Mouse (Mus musculus): ENCODE measurements at regions not wholly inside any gene's neighbourhood (a gene's known extent, or its start where the extent isn't known, plus 50 kb on each side); places are given as distances from the start of the nearest gene placed in this dataset.

GRCm38 (mm10) chr5:51764416-51764815, 196.9 kb upstream of the Ppargc1a start:
- H3K4me2 ChIP-seq (ENCODE audit: low read length) = no peak overlapping the region
- H3K4me3 ChIP-seq (replicated peaks; ENCODE audit: low read depth, low read length) = no peak overlapping the region
- no peak for DNase-seq
- no peak for ATAC-seq (ENCODE audit: low FRiP score, low TSS enrichment)
- H3K27me3 ChIP-seq (ENCODE audit: control insufficient read depth, insufficient read depth, low read length) = no peaks in the 10 kb centered on the region
- H3K27ac ChIP-seq (replicated peaks; ENCODE audit: low read depth, low read length) = no peak overlapping the region
- no peak overlapping the region for H3K9ac ChIP-seq (replicated peaks; ENCODE audit: low read length)
- H3K9me3 ChIP-seq (ENCODE audit: control insufficient read depth, low read length) = no peaks in the 10 kb centered on the region
- H3K4me1 ChIP-seq (ENCODE audit: control insufficient read depth, insufficient read depth, low read length) = no peaks in the 10 kb centered on the region
- 92% methylated on average over 7 of the region's 7 CpGs for WGBS
- H3K36me3 ChIP-seq (ENCODE audit: control insufficient read depth, insufficient read depth, low read length) = no peaks in the 10 kb centered on the region

DNA sequence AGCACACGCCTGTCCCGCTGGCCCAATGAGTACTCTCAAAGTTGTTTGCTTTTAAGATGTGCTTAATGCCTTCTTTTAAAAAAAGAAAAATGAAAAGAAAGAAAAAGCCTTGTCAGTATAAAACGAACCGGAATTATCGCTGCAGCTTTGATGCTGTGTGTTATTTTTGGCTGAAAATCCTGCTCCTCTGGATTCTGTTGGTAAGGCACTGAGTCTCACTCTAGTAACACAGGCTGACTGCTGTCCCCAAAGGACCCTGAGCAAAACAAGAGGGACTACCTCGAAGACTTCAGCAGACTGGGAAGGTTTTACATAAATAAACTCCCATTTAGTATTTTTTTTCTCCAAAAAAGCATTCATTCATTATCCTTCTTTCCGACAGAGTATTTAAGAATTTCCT, 196.1 kb upstream of the Ppargc1a start:
- no peak overlapping the region for H3K27ac ChIP-seq (replicated peaks; ENCODE audit: low read depth, low read length)
- no peaks in the 10 kb centered on the region for H3K36me3 ChIP-seq (ENCODE audit: control insufficient read depth, insufficient read depth, low read length)
- 61% methylated on average over 7 of the region's 7 CpGs for WGBS
- no peaks in the 10 kb centered on the region for H3K9me3 ChIP-seq (ENCODE audit: control insufficient read depth, low read length)
- H3K27me3 ChIP-seq (ENCODE audit: control insufficient read depth, insufficient read depth, low read length) = no peaks in the 10 kb centered on the region
- ATAC-seq (ENCODE audit: low FRiP score, low TSS enrichment) = no peak
- no peaks in the 10 kb centered on the region for H3K4me1 ChIP-seq (ENCODE audit: control insufficient read depth, insufficient read depth, low read length)
- no peak overlapping the region for H3K4me2 ChIP-seq (ENCODE audit: low read length)
- no peak overlapping the region for H3K9ac ChIP-seq (replicated peaks; ENCODE audit: low read length)
- H3K4me3 ChIP-seq (replicated peaks; ENCODE audit: low read depth, low read length) = no peak overlapping the region
- no peak for DNase-seq

GRCm38 (mm10) chr5:51762352-51762751, 194.8 kb upstream of the Ppargc1a start:
- 60% methylated on average over 3 of the region's 3 CpGs for WGBS
- Histone ChIP-seq H3K4me2 (ENCODE audit: low read length) (no peak overlapping the region), H3K4me1 (ENCODE audit: control insufficient read depth, insufficient read depth, low read length) (no peaks in the 10 kb centered on the region), H3K9ac (replicated peaks; ENCODE audit: low read length) (no peak overlapping the region), H3K9me3 (ENCODE audit: control insufficient read depth, low read length) (no peaks in the 10 kb centered on the region), H3K27me3 (ENCODE audit: control insufficient read depth, insufficient read depth, low read length) (no peaks in the 10 kb centered on the region), H3K36me3 (ENCODE audit: control insufficient read depth, insufficient read depth, low read length) (no peaks in the 10 kb centered on the region), H3K4me3 (replicated peaks; ENCODE audit: low read depth, low read length) (no peak overlapping the region), H3K27ac (replicated peaks; ENCODE audit: low read depth, low read length) (no peak overlapping the region)
- no peak for DNase-seq
- ATAC-seq (ENCODE audit: low FRiP score, low TSS enrichment) = no peak

- Histone ChIP-seq H3K4me3 (replicated peaks; ENCODE audit: low read depth, low read length) (no peak overlapping the region), H3K9me3 (ENCODE audit: control insufficient read depth, low read length) (no peaks in the 10 kb centered on the region), H3K27me3 (ENCODE audit: control insufficient read depth, insufficient read depth, low read length) (no peaks in the 10 kb centered on the region), H3K4me2 (ENCODE audit: low read length) (no peak overlapping the region), H3K9ac (replicated peaks; ENCODE audit: low read length) (no peak overlapping the region), H3K36me3 (ENCODE audit: control insufficient read depth, insufficient read depth, low read length) (no peaks in the 10 kb centered on the region), H3K4me1 (ENCODE audit: control insufficient read depth, insufficient read depth, low read length) (no peaks in the 10 kb centered on the region), H3K27ac (replicated peaks; ENCODE audit: low read depth, low read length) (no peak overlapping the region)
- ATAC-seq (ENCODE audit: low FRiP score, low TSS enrichment) (no peak), DNase-seq (no peak)
- 78% methylated on average over 2 of the region's 2 CpGs for WGBS
Observed at GRCm38 (mm10) chr5:51758289-51758688, 190.8 kb upstream of the Ppargc1a start.

DNA sequence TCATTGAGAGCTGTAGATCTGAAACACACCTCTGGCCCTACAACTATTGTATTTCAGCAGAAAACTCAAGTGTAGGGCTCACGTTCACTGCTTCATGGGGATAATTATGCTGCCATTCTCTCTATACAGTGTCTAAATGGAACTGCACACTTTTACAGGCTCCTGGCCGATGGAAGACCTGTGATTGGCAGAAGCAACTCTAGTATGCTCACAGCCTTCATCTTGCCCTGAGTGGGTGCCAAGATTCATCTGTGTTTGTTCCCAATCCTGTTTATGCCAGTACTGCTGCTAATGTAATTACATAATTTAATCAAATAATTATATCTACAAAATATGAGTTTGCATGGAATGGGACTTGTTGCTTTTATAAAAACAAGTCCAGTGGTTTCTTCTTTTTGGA, 190.3 kb upstream of the Ppargc1a start:
- H3K4me3 ChIP-seq (replicated peaks; ENCODE audit: low read depth, low read length) = no peak overlapping the region
- no peak overlapping the region for H3K4me2 ChIP-seq (ENCODE audit: low read length)
- H3K27ac ChIP-seq (replicated peaks; ENCODE audit: low read depth, low read length) = no peak overlapping the region
- no peaks in the 10 kb centered on the region for H3K4me1 ChIP-seq (ENCODE audit: control insufficient read depth, insufficient read depth, low read length)
- no peaks in the 10 kb centered on the region for H3K9me3 ChIP-seq (ENCODE audit: control insufficient read depth, low read length)
- H3K36me3 ChIP-seq (ENCODE audit: control insufficient read depth, insufficient read depth, low read length) = no peaks in the 10 kb centered on the region
- no peak overlapping the region for H3K9ac ChIP-seq (replicated peaks; ENCODE audit: low read length)
- no peak for ATAC-seq (ENCODE audit: low FRiP score, low TSS enrichment)
- no peak for DNase-seq
- WGBS = 77% methylated on average over 2 of the region's 2 CpGs
- no peaks in the 10 kb centered on the region for H3K27me3 ChIP-seq (ENCODE audit: control insufficient read depth, insufficient read depth, low read length)

DNA sequence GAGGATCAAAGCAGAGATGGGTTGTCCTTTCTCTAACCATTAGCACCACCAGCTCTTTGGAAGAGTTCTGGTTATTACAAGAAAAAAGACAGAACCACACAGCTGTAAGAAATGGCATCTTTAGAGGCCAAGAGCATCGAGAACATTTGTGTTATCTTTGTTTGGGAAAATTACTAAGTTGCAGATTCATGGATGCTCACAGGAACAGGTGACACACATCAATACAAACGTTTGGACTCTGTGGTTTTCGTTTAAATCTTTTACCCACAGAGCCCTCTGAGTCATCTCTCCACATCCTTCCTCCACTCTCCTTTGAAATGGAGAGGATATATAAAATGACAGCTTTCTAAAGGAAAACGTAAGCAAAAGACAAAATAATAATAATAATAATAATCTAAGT, 184.5 kb upstream of the Ppargc1a start:
- Histone ChIP-seq H3K27me3 (ENCODE audit: control insufficient read depth, insufficient read depth, low read length) (no peaks in the 10 kb centered on the region), H3K4me1 (ENCODE audit: control insufficient read depth, insufficient read depth, low read length) (no peaks in the 10 kb centered on the region), H3K4me2 (ENCODE audit: low read length) (no peak overlapping the region), H3K9ac (replicated peaks; ENCODE audit: low read length) (no peak overlapping the region), H3K9me3 (ENCODE audit: control insufficient read depth, low read length) (no peaks in the 10 kb centered on the region), H3K4me3 (replicated peaks; ENCODE audit: low read depth, low read length) (no peak overlapping the region), H3K27ac (replicated peaks; ENCODE audit: low read depth, low read length) (no peak overlapping the region), H3K36me3 (ENCODE audit: control insufficient read depth, insufficient read depth, low read length) (no peaks in the 10 kb centered on the region)
- no peak for ATAC-seq (ENCODE audit: low FRiP score, low TSS enrichment)
- DNase-seq = no peak
- 86% methylated on average over 4 of the region's 4 CpGs for WGBS

DNA sequence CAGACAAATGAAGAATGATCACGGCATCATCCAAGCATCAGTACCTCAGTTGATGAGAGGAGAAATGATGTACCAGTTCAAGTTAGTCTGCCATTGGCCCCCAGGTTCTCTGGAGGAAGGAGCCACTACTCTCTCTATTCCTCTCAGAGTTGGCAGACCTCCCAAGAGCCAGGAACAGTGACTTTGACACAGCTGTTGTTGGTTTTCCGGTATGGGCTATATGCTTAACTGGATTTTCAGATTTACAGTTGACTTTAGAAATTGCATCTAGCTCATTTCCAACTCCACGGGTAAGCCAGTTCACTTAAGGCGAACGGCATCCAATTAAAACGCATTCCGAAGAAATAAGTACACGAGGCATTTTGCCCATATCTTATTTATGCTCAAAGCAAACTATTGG, 182.9 kb upstream of the Ppargc1a start:
- H3K4me2 ChIP-seq (ENCODE audit: low read length) = no peak overlapping the region
- WGBS = 91% methylated on average over 8 of the region's 8 CpGs

GRCm38 (mm10) chr5:51740893-51741292, 173.4 kb upstream of the Ppargc1a start:
- DNase-seq = no peak
- no peak overlapping the region for H3K27ac ChIP-seq (replicated peaks; ENCODE audit: low read depth, low read length)
- 97% methylated on average over 8 of the region's 8 CpGs for WGBS
- no peaks in the 10 kb centered on the region for H3K36me3 ChIP-seq (ENCODE audit: control insufficient read depth, insufficient read depth, low read length)
- H3K27me3 ChIP-seq (ENCODE audit: control insufficient read depth, insufficient read depth, low read length) = no peaks in the 10 kb centered on the region
- no peak overlapping the region for H3K9ac ChIP-seq (replicated peaks; ENCODE audit: low read length)
- no peak for ATAC-seq (ENCODE audit: low FRiP score, low TSS enrichment)
- no peaks in the 10 kb centered on the region for H3K4me1 ChIP-seq (ENCODE audit: control insufficient read depth, insufficient read depth, low read length)
- H3K4me3 ChIP-seq (replicated peaks; ENCODE audit: low read depth, low read length) = no peak overlapping the region
- no peaks in the 10 kb centered on the region for H3K9me3 ChIP-seq (ENCODE audit: control insufficient read depth, low read length)
- no peak overlapping the region for H3K4me2 ChIP-seq (ENCODE audit: low read length)

More for the DNA sequence above, 182.9 kb upstream of the Ppargc1a start:
- no peak overlapping the region for H3K9ac ChIP-seq (replicated peaks; ENCODE audit: low read length)
- no peaks in the 10 kb centered on the region for H3K9me3 ChIP-seq (ENCODE audit: control insufficient read depth, low read length)
- no peaks in the 10 kb centered on the region for H3K36me3 ChIP-seq (ENCODE audit: control insufficient read depth, insufficient read depth, low read length)
- no peaks in the 10 kb centered on the region for H3K27me3 ChIP-seq (ENCODE audit: control insufficient read depth, insufficient read depth, low read length)
- H3K27ac ChIP-seq (replicated peaks; ENCODE audit: low read depth, low read length) = no peak overlapping the region
- no peak for DNase-seq
- ATAC-seq (ENCODE audit: low FRiP score, low TSS enrichment) = no peak
- no peaks in the 10 kb centered on the region for H3K4me1 ChIP-seq (ENCODE audit: control insufficient read depth, insufficient read depth, low read length)
- H3K4me3 ChIP-seq (replicated peaks; ENCODE audit: low read depth, low read length) = no peak overlapping the region

DNA sequence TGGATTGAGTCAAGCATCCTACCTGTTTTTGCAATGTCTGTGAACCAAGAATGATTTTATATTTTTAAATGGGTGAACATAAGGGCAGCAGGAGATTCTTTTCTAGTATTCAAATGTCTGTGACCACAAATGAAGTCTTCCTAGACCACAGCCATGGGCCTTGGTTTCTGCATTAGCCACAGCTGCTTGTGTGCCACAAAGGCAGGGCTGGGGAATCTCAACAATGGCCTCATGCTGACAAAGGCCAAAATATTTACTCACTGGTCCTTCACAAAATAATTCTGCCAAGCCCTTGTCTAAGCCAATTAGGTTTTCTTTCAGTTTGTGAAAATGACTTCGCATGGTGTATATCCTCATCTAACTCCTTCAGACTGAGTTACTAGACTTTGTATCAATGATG, 162.7 kb upstream of the Ppargc1a start:
- no peaks in the 10 kb centered on the region for H3K4me1 ChIP-seq (ENCODE audit: control insufficient read depth, insufficient read depth, low read length)
- no peak overlapping the region for H3K9ac ChIP-seq (replicated peaks; ENCODE audit: low read length)
- 21% methylated on average over 1 of the region's 1 CpGs for WGBS
- no peaks in the 10 kb centered on the region for H3K9me3 ChIP-seq (ENCODE audit: control insufficient read depth, low read length)
- H3K36me3 ChIP-seq (ENCODE audit: control insufficient read depth, insufficient read depth, low read length) = no peaks in the 10 kb centered on the region
- H3K4me3 ChIP-seq (replicated peaks; ENCODE audit: low read depth, low read length) = no peak overlapping the region
- ATAC-seq (ENCODE audit: low FRiP score, low TSS enrichment) (no peak), DNase-seq (no peak)
- no peak overlapping the region for H3K4me2 ChIP-seq (ENCODE audit: low read length)
- no peak overlapping the region for H3K27ac ChIP-seq (replicated peaks; ENCODE audit: low read depth, low read length)
- H3K27me3 ChIP-seq (ENCODE audit: control insufficient read depth, insufficient read depth, low read length) = no peaks in the 10 kb centered on the region
